Mouse (Mus musculus) intestine, embryonic 15.5 days (tissue): ENCODE results near the gene Bok. TPM values are rescaled to one million over a fixed set of nuclear protein-coding genes. Genes with fewer than 3 reads are reported as not detected.

Experiments used
- ATAC-seq: fragments of 200-750 bp; cut with Nextera tagmentation; 2 replicates; pipeline ENCODE4 v1.8.0; 2017; ENCODE audit warnings: moderate TSS enrichment, moderate library complexity
- H3K27ac ChIP-seq: fragments of 300-500 bp; sonication (generic); 2 replicates; pipeline ENCODE4 v1.5.1; 2015; ENCODE audit warnings: mild to moderate bottlenecking, inconsistent platforms
- H3K27me3 ChIP-seq: fragments of 300-500 bp; sonication (generic); replicated peaks from 2 replicates; pipeline ENCODE4 v1.6.1; 2015; ENCODE audit warnings: inconsistent platforms
- H3K36me3 ChIP-seq: fragments of 300-500 bp; sonication (generic); 2 replicates; pipeline ENCODE4 v1.6.1; 2015; ENCODE audit warnings: inconsistent platforms
- H3K4me1 ChIP-seq: fragments of 300-500 bp; sonication (generic); replicated peaks from 2 replicates; pipeline ENCODE4 v1.6.1; 2015; ENCODE audit warnings: inconsistent platforms
- H3K4me2 ChIP-seq: fragments of 300-500 bp; sonication (generic); replicated peaks from 2 replicates; pipeline ENCODE4 v1.6.1; 2015; ENCODE audit warnings: mild to moderate bottlenecking, inconsistent platforms
- H3K4me3 ChIP-seq: fragments of 300-500 bp; sonication (generic); replicated peaks from 2 replicates; pipeline ENCODE4 v1.5.1; 2015; ENCODE audit warnings: inconsistent platforms
- H3K9ac ChIP-seq: fragments of 300-500 bp; sonication (generic); 2 replicates; pipeline ENCODE4 v1.6.1; 2015; ENCODE audit warnings: inconsistent platforms
- H3K9me3 ChIP-seq: fragments of 300-500 bp; sonication (generic); 2 replicates; pipeline ENCODE4 v1.6.1; 2016; ENCODE audit warnings: inconsistent platforms
- WGBS: fragments of 180-500 bp; shearing (Covaris S2); methylation state at CpG from one replicate; pipeline ENCODE4 v1.1.7; 2015; 5-methylcytosine and 5-hydroxymethylcytosine counted together
- polyA plus RNA-seq: library from polyadenylated mRNA; unstranded; fragments of >200 nt; fragmentation: Nextera tagmentation; extraction: Ambion mirVana; gene quantifications from 2 replicates; pipeline ENCODE4 v1.2.1, GENCODE M21; 2015

Gene Bok
- polyA plus RNA-seq, 1 experiment from 2014 or later: 48.3 TPM

GRCm38 (mm10) chr1:93693502-93693901, 8.0 kb downstream of the Bok start:
- Histone ChIP-seq H3K4me3 (no peak overlapping the region), H3K36me3 (no peaks in the 10 kb centered on the region), H3K9me3 (no peaks in the 10 kb centered on the region), H3K4me2 (no peak overlapping the region), H3K9ac (no peak overlapping the region), H3K4me1 (peaks cover 8% of the 10 kb centered on the region; the same call in 1 of the 2 replicates), H3K27me3 (no peaks in the 10 kb centered on the region), H3K27ac (peak overlapping the region; percentile 5; the same call in 1 of the 2 replicates)
- 67% methylated on average over 3 of the region's 3 CpGs for WGBS
- ATAC-seq: peak; percentile 68

- Histone ChIP-seq H3K4me2 (no peak overlapping the region), H3K4me1 (peaks cover 8% of the 10 kb centered on the region; the same call in 1 of the 2 replicates), H3K9me3 (no peaks in the 10 kb centered on the region), H3K9ac (no peak overlapping the region), H3K27ac (peak overlapping the region; percentile 5; the same call in 1 of the 2 replicates), H3K4me3 (no peak overlapping the region), H3K27me3 (no peaks in the 10 kb centered on the region), H3K36me3 (no peaks in the 10 kb centered on the region)
- ATAC-seq: peak; percentile 21
- 95% methylated on average over 10 of the region's 10 CpGs for WGBS
Observed at GRCm38 (mm10) chr1:93693943-93694342, 8.5 kb downstream of the Bok start.

- no peak for ATAC-seq
- no peak overlapping the region for H3K4me2 ChIP-seq
- no peak overlapping the region for H3K27ac ChIP-seq
- no peaks in the 10 kb centered on the region for H3K27me3 ChIP-seq
- WGBS: 76% methylated on average over 6 of the region's 6 CpGs
- no peaks in the 10 kb centered on the region for H3K36me3 ChIP-seq
- no peak overlapping the region for H3K9ac ChIP-seq
- no peaks in the 10 kb centered on the region for H3K9me3 ChIP-seq
- H3K4me3 ChIP-seq: no peak overlapping the region
- H3K4me1 ChIP-seq: 0 out of 2 replicates have a peak, but pooled peaks cover 8% of the 10 kb centered on the region
Observed at GRCm38 (mm10) chr1:93694966-93695365, 9.5 kb downstream of the Bok start.

GRCm38 (mm10) chr1:93697317-93697716, 11.9 kb downstream of the Bok start:
- Histone ChIP-seq H3K4me3 (no peak overlapping the region), H3K4me1 (0 out of 2 replicates have a peak, but pooled peaks cover 8% of the 10 kb centered on the region), H3K27ac (peak overlapping the region; percentile 8; the same call in 1 of the 2 replicates), H3K9ac (no peak overlapping the region), H3K9me3 (no peaks in the 10 kb centered on the region), H3K4me2 (no peak overlapping the region), H3K36me3 (no peaks in the 10 kb centered on the region), H3K27me3 (no peaks in the 10 kb centered on the region)
- 35% methylated on average over 3 of the region's 3 CpGs for WGBS
- ATAC-seq: no peak

- WGBS: 79% methylated on average over 4 of the region's 4 CpGs
- H3K9ac ChIP-seq: no peak overlapping the region
- no peak overlapping the region for H3K27ac ChIP-seq
- no peak overlapping the region for H3K4me2 ChIP-seq
- 0 out of 2 replicates have a peak, but pooled peaks cover 8% of the 10 kb centered on the region for H3K4me1 ChIP-seq
- no peak overlapping the region for H3K4me3 ChIP-seq
- H3K27me3 ChIP-seq: no peaks in the 10 kb centered on the region
- H3K9me3 ChIP-seq: no peaks in the 10 kb centered on the region
- ATAC-seq: no peak
- no peaks in the 10 kb centered on the region for H3K36me3 ChIP-seq
Observed at GRCm38 (mm10) chr1:93699159-93699558, 13.7 kb downstream of the Bok start.

- Histone ChIP-seq H3K27me3 (no peaks in the 10 kb centered on the region), H3K4me2 (no peak overlapping the region), H3K27ac (no peak overlapping the region), H3K4me1 (0 out of 2 replicates have a peak, but pooled peaks cover 7% of the 10 kb centered on the region), H3K9me3 (no peaks in the 10 kb centered on the region), H3K36me3 (peaks cover 2% of the 10 kb centered on the region; the same call in 1 of the 2 replicates), H3K9ac (no peak overlapping the region), H3K4me3 (no peak overlapping the region)
- ATAC-seq: no peak
- 74% methylated on average over 1 of the region's 1 CpGs for WGBS
Observed at GRCm38 (mm10) chr1:93702106-93702505, 16.6 kb downstream of the Bok start.

- H3K9me3 ChIP-seq: no peaks in the 10 kb centered on the region
- peaks cover 2% of the 10 kb centered on the region; the same call in 1 of the 2 replicates for H3K36me3 ChIP-seq
- WGBS: 72% methylated on average over 10 of the region's 10 CpGs
- H3K27me3 ChIP-seq: no peaks in the 10 kb centered on the region
- H3K4me3 ChIP-seq: no peak overlapping the region
- ATAC-seq: peak; percentile 80
- no peak overlapping the region for H3K4me2 ChIP-seq
- H3K9ac ChIP-seq: no peak overlapping the region
- H3K4me1 ChIP-seq: no peaks in the 10 kb centered on the region
- 0 out of 2 replicates have a peak overlapping the region, but pooled peaks have one; percentile 9 for H3K27ac ChIP-seq
Observed at GRCm38 (mm10) chr1:93703472-93704048, 18.1 kb downstream of the Bok start.

GRCm38 (mm10) chr1:93704341-93704740, 18.9 kb downstream of the Bok start:
- ATAC-seq: no peak
- Histone ChIP-seq H3K4me3 (no peak overlapping the region), H3K36me3 (peaks cover 2% of the 10 kb centered on the region; the same call in 1 of the 2 replicates), H3K4me2 (no peak overlapping the region), H3K27me3 (no peaks in the 10 kb centered on the region), H3K4me1 (no peaks in the 10 kb centered on the region), H3K9ac (no peak overlapping the region), H3K9me3 (no peaks in the 10 kb centered on the region), H3K27ac (no peak overlapping the region)
- 89% methylated on average over 9 of the region's 9 CpGs for WGBS

- no peaks in the 10 kb centered on the region for H3K9me3 ChIP-seq
- no peak for ATAC-seq
- WGBS: 75% methylated on average over 3 of the region's 3 CpGs
- H3K36me3 ChIP-seq: peaks cover 2% of the 10 kb centered on the region; the same call in 1 of the 2 replicates
- H3K9ac ChIP-seq: no peak overlapping the region
- no peak overlapping the region for H3K27ac ChIP-seq
- no peaks in the 10 kb centered on the region for H3K4me1 ChIP-seq
- H3K4me2 ChIP-seq: no peak overlapping the region
- no peaks in the 10 kb centered on the region for H3K27me3 ChIP-seq
- H3K4me3 ChIP-seq: no peak overlapping the region
Observed at GRCm38 (mm10) chr1:93705389-93705788, 19.9 kb downstream of the Bok start.

GRCm38 (mm10) chr1:93716166-93716565, 30.7 kb downstream of the Bok start:
- 81% methylated on average over 2 of the region's 2 CpGs for WGBS
- no peak for ATAC-seq

GRCm38 (mm10) chr1:93721557-93721956, 36.1 kb downstream of the Bok start:
- no peak for ATAC-seq
- no peak overlapping the region for H3K4me2 ChIP-seq
- no peak overlapping the region for H3K4me3 ChIP-seq
- H3K9me3 ChIP-seq: no peaks in the 10 kb centered on the region
- no peak overlapping the region for H3K27ac ChIP-seq
- no peaks in the 10 kb centered on the region for H3K4me1 ChIP-seq
- peaks cover 3% of the 10 kb centered on the region; the same call in 1 of the 2 replicates for H3K36me3 ChIP-seq
- 65% methylated on average over 7 of the region's 7 CpGs for WGBS
- no peak overlapping the region for H3K9ac ChIP-seq
- no peaks in the 10 kb centered on the region for H3K27me3 ChIP-seq

More at GRCm38 (mm10) chr1:93716166-93716565, 30.7 kb downstream of the Bok start:
- H3K27ac ChIP-seq: no peak overlapping the region
- no peaks in the 10 kb centered on the region for H3K9me3 ChIP-seq
- no peaks in the 10 kb centered on the region for H3K27me3 ChIP-seq
- no peak overlapping the region for H3K4me3 ChIP-seq
- H3K36me3 ChIP-seq: peaks cover 6% of the 10 kb centered on the region; the same call in 1 of the 2 replicates
- no peak overlapping the region for H3K9ac ChIP-seq
- H3K4me2 ChIP-seq: no peak overlapping the region
- H3K4me1 ChIP-seq: no peaks in the 10 kb centered on the region

- Histone ChIP-seq H3K36me3 (no peaks in the 10 kb centered on the region), H3K27ac (no peak overlapping the region), H3K9me3 (no peaks in the 10 kb centered on the region), H3K4me3 (no peak overlapping the region), H3K4me2 (no peak overlapping the region), H3K4me1 (no peaks in the 10 kb centered on the region), H3K27me3 (no peaks in the 10 kb centered on the region), H3K9ac (no peak overlapping the region)
- 74% methylated on average over 3 of the region's 3 CpGs for WGBS
- peak; percentile 34; the same call in 1 of the 2 replicates for ATAC-seq
Observed at GRCm38 (mm10) chr1:93724623-93725022, 39.2 kb downstream of the Bok start.

GRCm38 (mm10) chr1:93725665-93726064, 40.2 kb downstream of the Bok start:
- Histone ChIP-seq H3K9me3 (no peaks in the 10 kb centered on the region), H3K27ac (no peak overlapping the region), H3K36me3 (no peaks in the 10 kb centered on the region), H3K9ac (no peak overlapping the region), H3K4me1 (no peaks in the 10 kb centered on the region), H3K4me3 (no peak overlapping the region), H3K4me2 (no peak overlapping the region), H3K27me3 (no peaks in the 10 kb centered on the region)
- 81% methylated on average over 5 of the region's 5 CpGs for WGBS
- ATAC-seq: no peak
